Mouse (Mus musculus): Measurements from ENCODE around the gene 1700088E04Rik.

Gene 1700088E04Rik

DNA sequence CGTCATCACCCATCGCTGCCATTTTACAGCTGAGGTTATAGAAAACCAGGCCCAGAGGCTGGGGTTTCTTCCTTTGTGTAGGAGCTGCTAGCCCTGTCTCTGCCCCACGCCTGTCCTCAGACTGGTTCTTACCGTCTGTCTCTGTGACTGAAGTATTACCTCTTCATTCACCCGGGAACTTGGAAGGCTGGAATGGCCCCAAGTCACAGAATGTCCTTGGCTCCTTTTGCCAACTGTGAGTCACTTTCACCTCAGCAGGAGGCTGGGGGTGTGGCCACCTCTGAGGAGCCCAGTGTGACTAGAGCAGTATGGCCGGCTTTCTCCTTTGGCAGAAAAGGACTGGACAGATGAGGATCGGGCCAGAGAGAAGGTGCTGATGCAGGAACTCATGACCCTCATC lies 9.6 kb downstream of the 1700088E04Rik start:
- no peak for DNase-seq (ENCODE audit: low spot score in 2 of 2)

DNA sequence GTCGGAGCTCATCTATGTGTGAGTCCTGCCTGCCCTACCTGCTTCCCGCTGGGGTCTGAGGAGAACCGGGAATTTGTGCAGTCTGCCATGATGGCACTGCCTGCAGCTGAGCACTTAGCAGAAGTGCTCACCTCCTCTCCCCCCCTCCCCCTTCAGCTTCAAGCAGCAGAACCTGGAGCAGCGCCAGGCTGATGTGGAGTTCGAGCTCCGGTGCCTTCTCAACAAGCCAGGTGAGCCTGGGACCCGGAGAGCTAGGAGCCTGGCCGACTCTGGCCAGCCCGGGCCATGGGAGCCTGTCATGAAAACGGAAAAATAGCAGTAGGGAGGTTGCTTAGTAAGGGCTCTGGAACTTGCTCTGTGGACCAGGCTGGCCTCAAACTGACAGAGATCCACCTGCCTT lies 10.3 kb downstream of the 1700088E04Rik start:
- no peak for DNase-seq (ENCODE audit: low spot score in 2 of 2)

DNA sequence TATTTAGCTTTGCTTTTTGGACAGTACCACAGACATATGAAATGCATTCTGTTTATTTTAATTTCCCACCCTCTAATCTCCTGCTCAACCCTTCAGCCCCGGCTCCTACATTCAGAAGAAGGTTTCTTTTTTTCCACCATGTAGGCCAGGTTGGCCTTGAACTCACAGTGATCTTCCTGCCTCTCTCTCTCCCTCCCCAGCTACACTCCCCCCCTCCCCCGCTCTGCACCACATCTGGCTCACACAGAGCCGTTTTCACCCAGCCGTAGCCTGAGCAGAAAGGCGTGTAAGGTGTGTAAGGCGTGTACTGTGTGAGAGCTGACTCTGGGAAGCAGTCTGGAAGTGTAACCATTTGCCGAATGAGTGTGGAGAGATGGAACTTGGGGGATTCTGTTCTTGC lies 11.7 kb downstream of the 1700088E04Rik start:
- no peak for DNase-seq (ENCODE audit: low spot score in 2 of 2)

DNA sequence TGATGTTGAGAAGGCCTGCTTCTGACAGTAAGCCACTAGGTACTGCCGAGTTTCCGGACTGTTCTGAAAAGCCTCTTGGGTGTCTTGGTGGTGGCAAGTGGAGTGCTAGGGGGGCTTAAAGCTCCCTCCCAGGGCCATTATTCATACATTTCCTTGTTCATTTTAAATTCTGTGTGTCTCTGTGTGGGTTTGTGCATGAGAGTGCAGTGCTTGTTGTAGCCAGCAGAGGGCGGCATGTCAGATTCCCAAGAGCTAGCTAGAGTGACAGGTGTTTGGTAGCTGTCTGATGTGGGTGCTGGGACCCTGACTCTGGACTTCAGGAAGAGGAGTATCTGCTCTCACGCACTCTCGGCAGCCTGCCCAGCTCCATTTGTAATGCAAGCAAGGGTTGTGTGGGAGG lies 12.8 kb downstream of the 1700088E04Rik start:
- DNase-seq (ENCODE audit: low spot score in 2 of 2) = no peak

DNA sequence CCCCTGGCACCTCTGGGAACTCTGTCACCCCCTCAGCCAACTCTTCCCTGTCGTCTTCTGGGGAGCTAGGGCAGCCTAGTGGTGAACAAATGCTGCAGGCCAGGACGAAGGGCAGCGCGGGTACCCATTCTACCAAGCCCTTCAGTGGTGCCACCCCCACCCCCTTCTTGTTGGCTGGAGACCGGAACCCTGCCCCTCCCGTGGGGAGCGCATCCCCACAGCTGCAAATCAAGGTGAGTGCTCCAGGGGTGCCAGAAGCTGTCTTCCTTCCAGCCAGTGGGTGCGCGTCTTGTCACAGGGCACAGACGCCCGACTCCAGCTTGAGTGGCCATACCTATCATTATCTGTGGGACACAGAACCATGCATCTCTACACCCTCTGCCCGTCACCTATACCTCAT lies 14.0 kb downstream of the 1700088E04Rik start:
- no peak for DNase-seq (ENCODE audit: low spot score in 2 of 2)

DNA sequence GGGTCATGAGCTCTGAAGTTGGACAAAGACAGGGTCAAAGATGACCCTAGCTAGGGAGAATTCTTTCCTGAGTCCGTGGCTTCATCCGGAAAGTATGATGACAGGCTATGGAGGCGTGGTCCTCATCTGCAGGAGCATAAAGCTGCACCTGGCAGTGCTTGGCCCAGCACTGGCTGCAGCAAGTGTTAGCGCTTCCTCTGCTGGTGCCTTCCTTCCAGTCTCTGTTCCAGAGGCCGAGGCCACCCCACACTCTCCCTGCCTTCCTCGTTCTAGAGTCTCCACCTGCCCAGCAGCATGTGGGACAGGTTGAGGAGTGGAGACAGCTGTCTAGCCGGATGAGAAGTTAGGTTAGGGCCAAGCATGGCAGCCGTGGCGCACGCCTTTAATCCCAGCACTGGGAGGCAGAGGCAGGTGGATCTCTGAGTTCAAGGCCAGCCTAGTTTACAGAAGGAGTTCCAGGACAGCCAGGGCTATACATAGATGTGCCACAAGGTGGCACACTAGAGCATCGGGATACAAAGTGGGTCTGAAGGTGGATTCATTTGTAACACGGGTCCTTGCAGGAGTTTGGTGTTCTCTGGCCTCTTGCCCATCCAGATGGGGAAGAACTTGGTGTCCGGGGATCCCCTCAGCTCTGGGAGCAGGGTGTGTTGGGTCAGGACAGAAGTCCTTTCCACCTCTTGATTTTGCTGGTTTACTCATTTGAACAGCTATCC lies 14.7 kb downstream of the 1700088E04Rik start:
- DNase-seq (ENCODE audit: low spot score in 2 of 2) = no peak

DNA sequence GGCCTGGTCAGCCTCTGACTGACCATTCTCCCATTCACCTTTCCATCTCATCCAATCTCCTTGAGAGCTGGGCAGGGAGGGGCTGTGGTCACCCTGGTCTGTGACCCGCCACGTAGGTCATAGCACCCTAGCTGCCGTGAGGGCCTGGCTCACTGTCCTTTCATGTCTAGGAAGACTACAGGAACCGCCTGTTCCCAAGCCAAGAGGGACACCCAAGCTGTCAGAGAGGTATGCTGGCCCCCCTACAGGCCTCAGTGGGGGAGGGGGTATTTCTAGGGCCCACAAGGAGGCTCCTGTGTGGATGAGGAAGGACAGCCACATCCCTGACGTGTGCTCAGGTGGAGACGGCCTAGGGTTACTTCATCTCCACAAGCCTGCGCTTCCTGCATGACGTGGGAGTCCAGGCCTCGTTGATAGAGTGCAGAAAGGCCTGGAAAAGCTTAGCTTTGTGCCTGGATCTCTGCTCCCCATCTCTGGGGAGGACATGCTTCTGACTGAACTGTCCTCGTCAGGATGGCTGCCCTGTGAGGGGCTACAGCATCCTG lies 16.6 kb downstream of the 1700088E04Rik start:
- no peak for DNase-seq (ENCODE audit: low spot score in 2 of 2)

DNA sequence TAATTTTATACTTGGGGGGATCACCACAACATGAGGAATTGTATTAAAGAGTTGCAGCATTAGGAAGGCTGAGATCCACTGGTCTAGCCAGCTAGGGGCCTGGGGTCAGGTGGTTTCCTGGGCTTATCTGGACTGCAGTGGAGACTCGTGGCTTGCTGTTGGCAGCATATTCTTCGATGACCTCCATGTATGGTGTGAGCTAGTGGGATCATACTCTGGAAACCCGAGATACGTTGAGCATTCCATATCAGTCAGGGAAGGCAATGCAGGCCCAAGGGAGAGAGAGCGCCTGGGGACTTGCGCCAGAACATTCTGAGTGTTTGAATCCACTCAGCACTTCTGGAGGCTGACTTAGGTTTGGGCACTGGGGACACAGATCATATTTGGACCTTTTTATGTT lies 17.3 kb downstream of the 1700088E04Rik start:
- DNase-seq (ENCODE audit: low spot score in 2 of 2) = no peak

DNA sequence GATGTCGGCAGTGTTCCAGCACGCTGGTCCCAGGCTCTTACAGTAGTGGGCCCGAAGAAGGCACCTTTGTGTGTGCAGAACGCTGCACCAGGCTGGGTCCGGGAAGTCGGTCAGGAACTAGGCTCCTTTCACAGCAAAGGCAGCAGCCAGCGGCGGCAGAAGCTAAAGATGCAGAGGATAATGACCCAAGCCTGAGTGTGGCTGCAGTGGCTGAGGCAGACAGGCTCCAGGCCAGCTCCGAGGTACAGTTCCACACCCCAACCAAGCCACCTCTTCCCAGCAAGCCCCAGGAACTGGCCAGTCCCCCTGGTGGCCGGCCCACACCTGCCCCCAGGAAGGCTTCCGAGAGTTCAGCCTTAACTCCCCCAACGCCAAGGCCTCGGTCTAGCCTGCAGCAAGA lies 18.5 kb downstream of the 1700088E04Rik start:
- no peak for DNase-seq (ENCODE audit: low spot score in 2 of 2)

DNA sequence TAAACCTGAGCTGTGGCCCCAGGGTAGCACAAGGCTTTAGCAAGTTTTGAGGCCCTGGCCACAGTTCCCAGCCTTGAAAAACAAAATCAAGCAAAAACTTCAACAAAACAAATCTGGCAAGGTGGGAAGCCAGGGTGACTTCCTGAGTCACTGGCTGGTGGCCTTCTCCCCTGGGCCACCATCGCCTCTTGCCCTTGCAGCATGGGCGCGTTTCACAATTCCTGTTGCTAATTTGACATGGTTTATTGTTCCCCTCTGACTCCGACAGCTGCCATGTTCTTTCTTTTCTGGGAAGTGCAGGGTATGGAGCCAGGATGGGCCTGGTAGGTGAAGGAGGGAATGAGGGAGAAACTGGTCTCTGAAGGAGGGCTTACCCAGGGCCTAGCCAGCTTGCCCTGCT lies 18.9 kb downstream of the 1700088E04Rik start:
- DNase-seq (ENCODE audit: low spot score in 2 of 2) = no peak

DNA sequence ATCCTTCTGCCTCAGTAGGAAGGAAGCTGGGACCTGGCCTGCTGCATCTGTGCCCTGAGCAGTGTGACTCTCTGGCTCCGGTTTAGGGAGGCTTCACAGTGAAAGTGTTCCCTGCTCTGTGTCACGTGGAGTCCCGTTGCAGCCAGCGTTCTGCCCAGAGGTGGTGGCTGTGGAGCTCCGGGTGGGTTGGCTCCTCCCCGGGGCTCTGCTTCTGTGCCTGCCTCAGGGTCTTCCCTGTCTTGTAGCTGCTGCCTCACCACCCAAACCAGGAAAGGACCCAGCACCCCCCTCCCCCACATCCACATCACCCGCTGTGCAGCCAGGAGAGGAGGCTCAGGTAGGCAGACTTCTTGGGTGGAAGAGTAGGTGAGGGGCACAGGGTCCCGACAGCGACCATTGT lies 21.6 kb downstream of the 1700088E04Rik start:
- no peak for DNase-seq (ENCODE audit: low spot score in 2 of 2)

DNA sequence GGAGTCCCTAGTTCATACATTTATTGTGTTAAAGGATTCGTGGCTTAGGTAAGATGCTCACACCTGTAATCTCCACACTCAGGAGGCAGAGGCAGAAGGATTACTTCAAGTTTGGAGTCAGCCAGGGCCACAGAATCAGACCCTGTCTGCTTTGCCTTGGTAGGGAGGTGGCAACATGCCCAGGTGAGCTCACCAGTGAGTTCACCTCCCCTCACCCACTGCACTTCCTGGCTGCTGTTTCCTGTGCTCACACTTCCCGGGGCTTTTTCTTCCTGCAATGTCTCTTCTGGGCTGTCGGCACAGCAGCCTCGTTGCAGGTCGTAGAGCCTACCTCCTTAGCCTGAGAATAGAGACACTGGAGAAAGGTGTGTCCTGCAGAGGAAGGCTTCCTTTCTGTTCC lies 25.8 kb downstream of the 1700088E04Rik start:
- no peak for DNase-seq (ENCODE audit: low spot score in 2 of 2)

DNA sequence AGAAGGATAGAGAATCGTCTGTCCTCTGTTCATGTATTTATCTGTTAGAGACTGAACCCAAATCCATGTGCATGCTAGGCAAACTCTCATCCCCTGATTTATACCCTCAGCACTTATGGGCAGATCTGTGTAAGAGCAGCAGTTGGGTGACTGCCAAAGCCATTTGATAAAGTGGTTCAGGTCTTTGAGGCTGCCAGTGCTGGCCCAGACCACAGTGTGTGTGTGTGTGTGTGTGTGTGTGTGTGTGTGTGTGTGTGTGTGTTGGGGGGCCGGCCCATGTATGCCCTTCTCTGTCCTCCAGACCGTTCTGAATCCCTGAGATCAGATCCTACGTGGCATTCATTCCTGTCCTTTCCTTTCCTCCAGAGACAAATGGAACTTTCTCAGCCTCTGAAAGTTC lies 29.3 kb downstream of the 1700088E04Rik start:
- DNase-seq (ENCODE audit: low spot score in 2 of 2) = no peak

DNA sequence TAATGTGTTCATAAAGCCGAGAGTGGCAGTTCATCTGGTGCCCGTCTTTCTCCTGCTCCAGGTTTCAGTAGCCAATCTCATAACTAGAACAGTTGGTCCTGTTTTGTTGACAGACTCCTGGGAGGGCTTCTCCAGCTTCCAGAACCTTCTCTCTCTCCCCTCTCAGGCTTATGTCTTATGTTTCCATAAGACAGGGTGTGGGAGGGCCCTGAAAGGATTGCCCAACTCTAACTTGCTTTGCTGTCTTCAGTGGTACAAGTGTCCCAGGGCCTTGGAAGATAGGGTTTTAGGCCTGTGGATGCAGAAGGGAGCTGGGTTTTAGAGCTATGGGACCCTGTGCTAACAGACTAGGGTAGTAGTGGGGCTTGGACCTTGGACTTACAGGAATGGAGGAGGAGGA lies 30.5 kb downstream of the 1700088E04Rik start:
- DNase-seq (ENCODE audit: low spot score in 2 of 2) = no peak

DNA sequence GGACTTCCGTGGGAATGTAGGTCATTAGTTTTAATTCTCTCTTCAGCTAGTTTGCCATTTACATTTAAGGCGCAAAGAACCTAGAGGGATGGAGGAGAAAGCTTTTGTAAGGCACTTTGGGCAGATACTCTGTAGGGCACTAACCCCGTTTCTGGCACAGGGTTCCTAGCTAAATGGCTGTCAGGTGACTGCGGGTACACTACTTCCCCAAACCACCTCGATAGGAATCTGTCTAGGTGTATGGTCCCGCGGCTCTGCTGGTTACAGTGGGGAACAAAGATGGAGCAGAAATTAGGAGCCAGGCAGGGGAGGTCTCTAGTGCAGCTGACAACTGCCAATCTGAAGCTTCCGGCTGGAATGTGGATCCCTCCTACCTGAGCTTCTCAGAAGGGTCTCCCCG lies 31.0 kb downstream of the 1700088E04Rik start:
- DNase-seq (ENCODE audit: low spot score in 2 of 2) = no peak

DNA sequence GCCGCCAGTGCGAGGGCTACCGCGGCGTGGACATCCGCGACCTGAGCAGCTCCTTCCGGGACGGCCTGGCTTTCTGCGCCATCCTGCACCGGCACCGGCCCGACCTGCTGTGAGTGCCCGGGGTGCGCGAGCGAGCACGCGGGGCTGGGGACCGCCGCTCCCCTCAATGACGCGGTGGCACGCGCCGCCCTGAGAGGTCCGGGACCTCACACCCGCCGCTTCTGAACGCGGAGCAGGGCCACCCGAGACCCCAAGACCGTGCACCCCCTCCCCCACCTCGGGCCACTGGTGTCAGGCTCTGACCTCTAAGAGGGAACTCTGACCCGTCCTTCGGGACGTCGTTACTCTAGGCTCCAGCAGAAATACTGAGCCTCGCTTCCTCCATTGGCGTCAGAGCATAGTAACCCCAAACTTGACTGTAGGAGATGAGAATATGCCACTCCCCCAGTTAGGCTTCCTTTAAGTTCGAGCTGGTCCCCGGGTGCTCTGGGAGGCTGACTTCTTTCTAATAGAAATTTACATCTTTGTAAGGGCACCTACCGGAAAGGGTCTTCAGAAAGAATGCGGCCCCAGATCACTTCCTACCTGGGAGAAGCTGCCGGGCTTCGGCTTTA lies 31.6 kb downstream of the 1700088E04Rik start:
- peak in 1 of 2 experiments; percentile 22 for DNase-seq (ENCODE audit: low spot score in 2 of 2)

DNA sequence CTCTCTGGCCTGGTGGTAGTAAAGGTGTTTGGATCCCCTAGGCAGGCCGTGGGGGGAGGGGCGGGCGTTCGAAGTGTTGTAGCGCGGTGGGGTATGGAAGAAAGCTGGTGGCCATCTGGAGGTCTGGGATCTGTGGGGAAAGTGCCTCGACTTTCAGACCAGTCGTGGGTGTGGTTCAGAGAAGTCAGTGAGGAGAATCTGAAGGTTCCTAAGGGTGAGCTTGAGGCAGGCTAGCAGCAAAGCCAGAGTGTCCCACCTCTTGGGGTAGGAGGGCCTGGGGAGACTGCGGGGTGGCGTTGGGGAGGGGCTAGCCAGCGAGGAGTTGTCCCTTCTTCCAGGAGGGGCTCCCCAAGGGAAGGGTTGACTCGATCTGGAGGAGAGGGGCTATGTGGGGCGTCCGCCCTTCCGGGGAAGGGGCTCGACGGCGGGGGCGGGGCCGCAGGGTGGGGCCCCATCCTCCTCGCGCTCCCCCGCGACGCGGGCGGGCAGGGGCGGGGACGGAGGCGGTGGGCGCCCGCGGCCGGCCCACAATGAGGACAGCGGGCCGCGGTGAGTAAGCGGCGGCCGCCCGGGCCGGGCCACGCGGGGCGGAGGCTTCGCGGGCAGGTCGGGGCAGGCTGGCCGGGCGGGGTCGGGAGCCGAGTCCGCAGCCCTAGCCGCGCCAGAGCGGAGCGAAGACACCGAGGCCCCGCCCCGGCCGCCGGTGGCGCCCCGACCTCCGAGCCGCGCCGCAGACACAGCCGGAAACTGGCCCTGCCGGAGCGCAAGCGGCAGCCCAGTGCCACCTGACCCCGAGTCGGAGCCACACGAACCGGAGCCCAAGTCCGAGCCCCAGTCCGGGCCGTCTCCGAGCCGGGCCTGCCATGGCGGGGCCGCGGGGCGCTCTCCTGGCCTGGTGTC lies 32.4 kb downstream of the 1700088E04Rik start, which contains the start of gene Micall1:
Gene Micall1, plus strand, starts transcription at position 478 of the 900 bp plus-strand sequence.
- peak in 1 of 2 experiments; percentile 29 for DNase-seq (ENCODE audit: low spot score in 2 of 2)

DNA sequence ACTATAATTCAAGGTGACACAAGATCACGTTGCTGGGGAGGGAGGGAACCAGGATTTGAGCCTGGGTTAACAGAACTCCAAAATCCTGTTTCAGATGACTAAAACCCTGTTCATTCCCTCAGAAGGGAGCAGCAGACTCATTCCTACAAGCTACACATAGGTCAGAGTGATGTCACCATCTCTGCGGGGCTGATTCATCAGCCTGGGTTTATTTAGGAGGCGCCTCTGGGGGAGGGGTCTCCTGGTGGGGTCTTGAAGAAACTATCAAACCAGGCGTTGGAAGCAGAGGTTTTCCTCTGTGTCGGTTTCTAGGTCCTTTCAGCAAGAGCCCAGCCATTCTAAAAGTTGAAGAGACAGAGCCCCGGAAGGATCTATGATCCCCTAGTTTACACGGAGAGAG lies 33.1 kb downstream of the 1700088E04Rik start:
- DNase-seq (ENCODE audit: low spot score in 2 of 2) = no peak

DNA sequence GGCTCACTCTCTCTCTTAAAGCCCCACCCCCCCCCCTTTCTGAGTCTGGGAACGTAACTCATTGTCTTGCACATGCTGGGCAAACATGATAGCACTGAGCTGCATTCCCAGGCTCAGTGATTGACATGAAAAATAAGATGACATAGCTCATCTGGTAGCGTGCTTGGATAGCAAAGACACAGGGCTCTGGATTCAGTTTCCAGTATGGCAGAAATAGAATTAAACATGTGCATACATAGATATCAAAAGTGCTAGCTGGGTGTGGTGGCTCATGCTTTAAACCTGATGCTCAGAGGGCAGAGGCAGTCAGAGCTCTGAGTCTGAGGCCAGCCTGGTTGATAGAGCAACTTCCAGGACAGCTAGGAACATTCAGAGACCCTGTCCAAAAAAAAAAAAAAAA lies 35.2 kb downstream of the 1700088E04Rik start:
- DNase-seq (ENCODE audit: low spot score in 2 of 2) = no peak

DNA sequence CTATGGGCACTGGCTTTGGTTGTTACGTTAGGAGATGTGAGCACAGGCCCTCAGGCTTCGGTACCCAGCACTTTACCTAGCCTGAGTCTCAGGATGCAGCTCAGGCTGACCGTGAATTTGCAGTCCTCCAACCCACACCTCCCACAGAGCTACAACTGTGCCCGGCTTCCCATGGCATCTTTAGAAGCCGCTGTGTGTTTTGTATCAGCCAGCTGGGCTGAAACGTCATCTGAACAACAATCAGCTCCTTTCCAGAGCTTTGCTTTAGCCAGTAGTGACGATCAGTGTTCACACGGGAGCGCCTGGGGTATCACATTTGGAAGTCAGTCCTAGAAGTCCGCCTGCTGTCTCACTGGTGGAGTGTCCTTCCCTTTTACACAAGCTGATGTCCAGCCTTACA lies 37.8 kb downstream of the 1700088E04Rik start:
- DNase-seq (ENCODE audit: low spot score in 2 of 2) = no peak

DNA sequence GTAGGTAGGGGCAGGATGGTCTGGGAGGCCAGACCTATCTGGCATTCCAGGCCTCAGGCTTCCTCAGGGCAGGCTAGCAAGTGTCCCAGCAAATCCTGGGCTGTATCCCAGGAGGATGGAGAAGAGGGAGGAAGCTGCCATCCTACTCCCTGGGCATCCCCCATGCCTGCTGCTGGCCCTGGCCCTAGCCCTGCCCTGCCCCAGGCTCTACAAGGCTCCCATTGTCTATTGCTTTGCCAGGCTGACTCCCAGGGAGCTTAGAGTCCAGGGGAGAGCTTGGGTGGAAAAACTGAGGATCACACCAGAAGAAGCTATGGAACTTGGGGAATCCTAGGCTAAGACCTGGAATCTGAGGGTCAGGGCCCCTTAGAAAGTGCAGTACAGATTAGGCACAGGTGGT lies 39.5 kb downstream of the 1700088E04Rik start:
- no peak for DNase-seq (ENCODE audit: low spot score in 2 of 2)

DNA sequence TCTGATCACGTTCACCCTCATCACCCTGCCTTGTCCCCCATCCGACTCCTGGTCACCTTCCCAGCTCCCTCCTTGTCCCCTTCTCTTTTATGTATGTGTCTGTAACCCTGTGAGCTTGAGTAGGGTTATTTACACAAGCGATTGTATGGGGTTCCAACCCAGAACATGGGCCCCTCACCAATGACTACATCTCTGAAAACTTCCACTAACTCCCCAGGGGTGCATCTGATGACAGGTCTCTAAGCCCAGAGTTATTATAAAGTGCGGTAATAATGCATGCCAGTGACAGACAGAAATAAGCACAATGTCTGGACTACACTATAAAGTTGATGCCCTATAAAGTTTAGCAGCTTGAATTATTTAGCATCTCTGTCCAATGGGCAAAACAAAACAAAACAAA lies 40.7 kb downstream of the 1700088E04Rik start:
- no peak for DNase-seq (ENCODE audit: low spot score in 2 of 2)
